Mouse (Mus musculus) layer of hippocampus, adult 9-10 months (tissue): ENCODE data around the gene Hist1h2bq.
"Not testable (repeated sequence)": the region's sequence is repeated elsewhere in the genome, so short reads cannot be mapped to it uniquely, and the experiment has no call there.

Experiments used
- DNase-seq: peaks from one replicate; pipeline ENCODE4 v3.0.0; 2022; ENCODE audit warnings: low spot score

Gene Hist1h2bq

GRCm38 (mm10) chr13:21789925-21790324, 20.1 kb downstream of the Hist1h2bq start:
- no peak for DNase-seq

- no peak for DNase-seq
Observed at GRCm38 (mm10) chr13:21787760-21788593, 22.0 kb downstream of the Hist1h2bq start.

GRCm38 (mm10) chr13:21786899-21787629, 22.9 kb downstream of the Hist1h2bq start, which contains the start of the genes Hist1h2an and Hist1h2bp:
Hist1h2an (minus strand) TSS chr13:21787218.
Hist1h2bp (plus strand) TSS chr13:21787461.
- DNase-seq: peak; percentile 98

- no peak for DNase-seq
Observed at GRCm38 (mm10) chr13:21786189-21786898, 23.7 kb downstream of the Hist1h2bq start.

- DNase-seq: no peak
Observed at GRCm38 (mm10) chr13:21784311-21784710, 25.7 kb downstream of the Hist1h2bq start.

- no peak for DNase-seq
Observed at GRCm38 (mm10) chr13:21783734-21784161, 26.2 kb downstream of the Hist1h2bq start.

- peak; percentile 89 for DNase-seq
Observed at GRCm38 (mm10) chr13:21783255-21783617, 26.8 kb downstream of the Hist1h2bq start, which contains the start of gene Hist1h3i. Hist1h3i (minus strand) TSS chr13:21783370.

GRCm38 (mm10) chr13:21782361-21783254, 27.4 kb downstream of the Hist1h2bq start:
- not testable (repeated sequence) for DNase-seq

- no peak for DNase-seq
Observed at GRCm38 (mm10) chr13:21781639-21782038, 28.4 kb downstream of the Hist1h2bq start.

GRCm38 (mm10) chr13:21781021-21781555, 28.9 kb downstream of the Hist1h2bq start:
- no peak for DNase-seq

GRCm38 (mm10) chr13:21779767-21780731, 29.9 kb downstream of the Hist1h2bq start, which contains the start of gene Hist1h1b:
Hist1h1b (minus strand) TSS chr13:21780625.
- DNase-seq: no peak

- DNase-seq: peak; percentile 74
Observed at GRCm38 (mm10) chr13:21778814-21779766, 30.9 kb downstream of the Hist1h2bq start.
